Mouse (Mus musculus) spleen, adult 2 months (tissue): ENCODE results near the gene Gli2.

Experiments
- CTCF ChIP-seq: fragments of 200-500 bp; IDR thresholded peaks from 2 replicates; pipeline ENCODE4 v1.5.1; 2011; ENCODE audit warnings: mild to moderate bottlenecking, inconsistent platforms; ENCODE audit not compliant: insufficient read depth, insufficient read length, insufficient replicate concordance; ENCODE audit errors: extremely low read depth
- POLR2A ChIP-seq: fragments of 200-500 bp; IDR thresholded peaks from 2 replicates; pipeline ENCODE4 v1.6.1; 2011; ENCODE audit warnings: low read depth, low read length, inconsistent platforms

GRCm38 (mm10) chr1:118955791-118956190 is 97.6 kb downstream of the Gli2 start:
- no peak for TF ChIP-seq POLR2A
- TF ChIP-seq CTCF, result no peak
